Mouse (Mus musculus): ENCODE measurements at regions not wholly inside any gene's neighbourhood (a gene's known extent, or its start where the extent isn't known, plus 50 kb on each side); places are given as distances from the start of the nearest gene placed in this dataset.
A peak's percentile ranks its signal among the peaks of the same experiment; 100 is the strongest.

GRCm38 (mm10) chr2:11853210-11853973 lies 75.7 kb downstream of the Ankrd16 start:
- WGBS = 23% methylated on average over 2 of the region's 2 CpGs
- ATAC-seq (ENCODE audit: low FRiP score, low TSS enrichment) = peak; percentile 88

DNA sequence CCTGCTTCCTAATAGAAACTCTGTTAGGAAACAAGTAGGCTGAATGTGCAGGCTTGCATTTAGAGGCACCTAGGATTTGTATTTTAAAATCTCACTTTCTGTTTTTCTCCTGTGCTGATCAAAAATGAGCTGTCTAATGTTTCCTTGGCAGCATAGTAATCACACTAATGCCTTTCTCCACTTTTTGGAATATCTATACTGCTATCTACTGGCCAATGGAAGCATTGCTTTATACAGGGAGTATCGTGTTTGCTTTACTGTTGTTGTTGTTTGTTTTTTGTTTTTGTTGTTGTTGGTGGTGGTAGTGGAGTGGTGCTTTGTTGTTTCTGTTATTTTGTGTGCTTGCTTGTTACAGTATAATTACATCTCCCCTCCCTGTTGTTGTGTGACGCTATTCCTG lies 92.3 kb downstream of the Ankrd16 start:
- ATAC-seq (ENCODE audit: low FRiP score, low TSS enrichment) = no peak
- Histone ChIP-seq H3K4me1 (ENCODE audit: insufficient read depth, low read length) (no peaks in the 10 kb centered on the region), H3K4me3 (ENCODE audit: low read length) (no peak overlapping the region), H3K27me3 (ENCODE audit: insufficient read depth, low read length) (no peaks in the 10 kb centered on the region), H3K36me3 (ENCODE audit: insufficient read depth, low read length) (no peaks in the 10 kb centered on the region), H3K9me3 (ENCODE audit: low read length) (peaks cover 7% of the 10 kb centered on the region), H3K27ac (ENCODE audit: low read length) (no peak overlapping the region), H3K4me2 (replicated peaks; ENCODE audit: low read depth, low read length) (no peak overlapping the region), H3K9ac (replicated peaks; ENCODE audit: low read length) (no peak overlapping the region)
- 29% methylated on average over 2 of the region's 2 CpGs for WGBS

More at GRCm38 (mm10) chr2:11853210-11853973, 75.7 kb downstream of the Ankrd16 start:
- Histone ChIP-seq H3K27ac (ENCODE audit: low read length) (no peak overlapping the region), H3K9me3 (ENCODE audit: low read length) (no peaks in the 10 kb centered on the region), H3K4me3 (ENCODE audit: low read length) (no peak overlapping the region), H3K9ac (replicated peaks; ENCODE audit: low read length) (no peak overlapping the region), H3K4me2 (replicated peaks; ENCODE audit: low read depth, low read length) (no peak overlapping the region), H3K36me3 (ENCODE audit: insufficient read depth, low read length) (no peaks in the 10 kb centered on the region), H3K4me1 (ENCODE audit: insufficient read depth, low read length) (no peaks in the 10 kb centered on the region), H3K27me3 (ENCODE audit: insufficient read depth, low read length) (no peaks in the 10 kb centered on the region)

- Histone ChIP-seq H3K27ac (ENCODE audit: low read length) (no peak overlapping the region), H3K9ac (replicated peaks; ENCODE audit: low read length) (no peak overlapping the region), H3K36me3 (ENCODE audit: insufficient read depth, low read length) (no peaks in the 10 kb centered on the region), H3K4me3 (ENCODE audit: low read length) (no peak overlapping the region), H3K27me3 (ENCODE audit: insufficient read depth, low read length) (no peaks in the 10 kb centered on the region), H3K4me1 (ENCODE audit: insufficient read depth, low read length) (no peaks in the 10 kb centered on the region), H3K9me3 (ENCODE audit: low read length) (peaks cover under 1% of the 10 kb centered on the region; the same call in 1 of the 2 replicates), H3K4me2 (replicated peaks; ENCODE audit: low read depth, low read length) (no peak overlapping the region)
- WGBS = 32% methylated on average over 1 of the region's 1 CpGs
- ATAC-seq (ENCODE audit: low FRiP score, low TSS enrichment) = no peak
Measured at GRCm38 (mm10) chr2:11880005-11880404, 102.3 kb downstream of the Ankrd16 start.

- Histone ChIP-seq H3K4me1 (ENCODE audit: insufficient read depth, low read length) (no peaks in the 10 kb centered on the region), H3K4me3 (ENCODE audit: low read length) (no peak overlapping the region), H3K27me3 (ENCODE audit: insufficient read depth, low read length) (no peaks in the 10 kb centered on the region), H3K9me3 (ENCODE audit: low read length) (no peaks in the 10 kb centered on the region), H3K27ac (ENCODE audit: low read length) (no peak overlapping the region), H3K9ac (replicated peaks; ENCODE audit: low read length) (no peak overlapping the region), H3K36me3 (ENCODE audit: insufficient read depth, low read length) (no peaks in the 10 kb centered on the region), H3K4me2 (replicated peaks; ENCODE audit: low read depth, low read length) (no peak overlapping the region)
- ATAC-seq (ENCODE audit: low FRiP score, low TSS enrichment) = no peak
- WGBS = 80% methylated on average over 7 of the region's 7 CpGs
Measured at GRCm38 (mm10) chr2:11894792-11895568, 117.3 kb downstream of the Ankrd16 start.

DNA sequence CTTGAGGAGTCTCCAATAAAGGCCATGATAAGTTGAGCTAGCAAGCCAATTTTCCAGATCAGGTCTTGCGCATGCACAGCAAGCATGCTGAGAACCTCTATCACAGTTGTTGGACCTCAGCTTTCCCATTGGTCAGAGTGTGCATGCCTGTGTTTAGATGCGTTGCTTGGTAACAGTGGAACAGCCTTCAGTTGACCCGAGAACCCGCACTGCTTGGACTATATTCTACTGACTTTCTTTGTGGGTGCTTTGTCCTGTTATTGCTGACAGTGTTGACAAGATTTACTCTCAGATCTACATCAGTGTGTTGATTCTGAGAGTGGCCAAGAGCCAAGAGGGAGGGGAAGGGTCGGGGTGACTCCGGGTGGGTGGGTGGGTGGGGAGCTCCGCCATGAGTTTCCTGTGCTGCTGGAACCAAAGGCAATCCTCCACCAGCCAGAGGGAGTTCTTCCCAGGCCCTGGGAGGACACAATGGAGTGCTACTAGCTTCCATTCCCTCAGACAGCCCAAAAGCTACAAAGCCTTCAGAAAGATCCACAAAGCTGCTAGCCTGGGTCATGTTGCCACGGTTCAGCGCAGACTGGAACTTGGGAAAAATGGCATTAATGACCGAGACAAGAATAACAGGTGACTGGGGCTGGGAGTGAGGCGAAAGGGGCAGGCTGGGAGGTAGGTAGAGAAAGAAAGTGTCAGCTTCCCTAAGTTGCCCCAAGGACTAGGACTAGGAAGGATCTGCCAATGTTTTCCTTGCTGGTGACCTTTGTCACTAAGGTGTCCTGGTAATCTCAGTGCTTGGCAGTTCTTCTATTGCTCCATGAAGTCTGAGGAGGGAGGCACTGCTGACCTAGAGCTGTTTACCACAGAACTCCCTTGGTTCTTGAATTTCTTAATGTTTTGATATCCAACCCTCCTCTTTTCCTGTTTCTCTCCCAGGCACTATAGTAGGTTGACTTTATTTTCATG lies 122.3 kb downstream of the Ankrd16 start:
- Histone ChIP-seq H3K4me1 (ENCODE audit: insufficient read depth, low read length) (no peaks in the 10 kb centered on the region), H3K27ac (ENCODE audit: low read length) (peak overlapping the region; percentile 11; the same call in 1 of the 2 replicates), H3K9ac (replicated peaks; ENCODE audit: low read length) (no peak overlapping the region), H3K36me3 (ENCODE audit: insufficient read depth, low read length) (no peaks in the 10 kb centered on the region), H3K27me3 (ENCODE audit: insufficient read depth, low read length) (no peaks in the 10 kb centered on the region), H3K4me2 (replicated peaks; ENCODE audit: low read depth, low read length) (no peak overlapping the region; the same call in 1 of the 2 replicates), H3K9me3 (ENCODE audit: low read length) (no peaks in the 10 kb centered on the region), H3K4me3 (ENCODE audit: low read length) (no peak overlapping the region)
- WGBS = 29% methylated on average over 11 of the region's 11 CpGs
- peak; percentile 89 for ATAC-seq (ENCODE audit: low FRiP score, low TSS enrichment)

DNA sequence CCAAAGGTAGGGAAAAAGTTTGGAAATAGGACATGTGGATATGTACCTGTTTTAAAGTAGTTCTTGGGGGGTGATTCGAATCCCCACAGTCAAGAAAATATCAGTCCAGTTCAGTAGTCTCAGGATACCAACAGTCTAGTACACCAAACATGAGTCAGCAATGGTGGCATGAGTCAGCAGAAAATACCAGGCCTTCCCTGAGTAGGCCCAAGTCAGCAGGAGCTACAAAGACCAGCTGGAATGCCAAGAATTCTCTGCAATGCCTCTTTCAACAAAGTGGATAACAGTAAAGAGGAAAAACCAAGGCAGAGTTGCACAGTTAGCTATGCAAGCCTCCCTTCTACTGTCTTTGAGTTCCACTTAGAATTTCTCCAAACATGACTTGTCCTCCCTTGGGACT lies 137.1 kb downstream of the Ankrd16 start:
- Histone ChIP-seq H3K4me3 (ENCODE audit: low read length) (no peak overlapping the region), H3K27ac (ENCODE audit: low read length) (no peak overlapping the region), H3K9me3 (ENCODE audit: low read length) (no peaks in the 10 kb centered on the region), H3K4me2 (replicated peaks; ENCODE audit: low read depth, low read length) (no peak overlapping the region), H3K9ac (replicated peaks; ENCODE audit: low read length) (no peak overlapping the region), H3K4me1 (ENCODE audit: insufficient read depth, low read length) (no peaks in the 10 kb centered on the region), H3K36me3 (ENCODE audit: insufficient read depth, low read length) (no peaks in the 10 kb centered on the region), H3K27me3 (ENCODE audit: insufficient read depth, low read length) (no peaks in the 10 kb centered on the region)
- no peak for ATAC-seq (ENCODE audit: low FRiP score, low TSS enrichment)
- 86% methylated on average over 1 of the region's 1 CpGs for WGBS

DNA sequence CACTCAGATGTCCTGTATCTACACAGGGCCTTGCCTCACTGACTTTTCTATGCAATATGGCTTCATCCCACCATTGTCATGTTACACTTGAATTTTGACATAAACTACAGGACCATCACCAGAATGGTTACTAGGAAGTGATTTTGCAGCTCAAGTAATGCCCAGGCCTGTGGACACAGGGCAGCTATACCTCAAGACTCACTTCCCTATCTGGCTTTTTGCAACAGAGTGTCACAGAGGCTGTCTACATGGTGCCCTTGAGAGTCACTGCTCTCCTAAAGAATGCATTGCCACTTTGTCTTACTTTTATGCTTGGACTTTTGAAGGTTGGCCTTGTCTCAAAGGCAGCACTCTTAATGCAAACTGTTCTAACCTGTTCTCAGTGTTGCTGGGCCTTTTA lies 139.7 kb downstream of the Ankrd16 start:
- Histone ChIP-seq H3K9me3 (ENCODE audit: low read length) (no peaks in the 10 kb centered on the region), H3K4me3 (ENCODE audit: low read length) (no peak overlapping the region), H3K27ac (ENCODE audit: low read length) (no peak overlapping the region), H3K4me1 (ENCODE audit: insufficient read depth, low read length) (no peaks in the 10 kb centered on the region), H3K27me3 (ENCODE audit: insufficient read depth, low read length) (no peaks in the 10 kb centered on the region), H3K9ac (replicated peaks; ENCODE audit: low read length) (no peak overlapping the region), H3K4me2 (replicated peaks; ENCODE audit: low read depth, low read length) (no peak overlapping the region), H3K36me3 (ENCODE audit: insufficient read depth, low read length) (no peaks in the 10 kb centered on the region)
- ATAC-seq (ENCODE audit: low FRiP score, low TSS enrichment) = no peak

GRCm38 (mm10) chr2:11918070-11918469 lies 140.4 kb downstream of the Ankrd16 start:
- Histone ChIP-seq H3K4me1 (ENCODE audit: insufficient read depth, low read length) (no peaks in the 10 kb centered on the region), H3K4me3 (ENCODE audit: low read length) (no peak overlapping the region), H3K9me3 (ENCODE audit: low read length) (no peaks in the 10 kb centered on the region), H3K27ac (ENCODE audit: low read length) (no peak overlapping the region), H3K36me3 (ENCODE audit: insufficient read depth, low read length) (no peaks in the 10 kb centered on the region), H3K27me3 (ENCODE audit: insufficient read depth, low read length) (no peaks in the 10 kb centered on the region), H3K9ac (replicated peaks; ENCODE audit: low read length) (no peak overlapping the region), H3K4me2 (replicated peaks; ENCODE audit: low read depth, low read length) (no peak overlapping the region)
- WGBS = 86% methylated on average over 5 of the region's 5 CpGs
- no peak for ATAC-seq (ENCODE audit: low FRiP score, low TSS enrichment)

- no peaks in the 10 kb centered on the region for H3K27me3 ChIP-seq (ENCODE audit: insufficient read depth, low read length)
- H3K4me1 ChIP-seq (ENCODE audit: insufficient read depth, low read length) = no peaks in the 10 kb centered on the region
- no peak overlapping the region for H3K4me2 ChIP-seq (replicated peaks; ENCODE audit: low read depth, low read length)
- no peaks in the 10 kb centered on the region for H3K36me3 ChIP-seq (ENCODE audit: insufficient read depth, low read length)
- no peaks in the 10 kb centered on the region for H3K9me3 ChIP-seq (ENCODE audit: low read length)
- WGBS = 71% methylated on average over 3 of the region's 3 CpGs
- no peak overlapping the region for H3K27ac ChIP-seq (ENCODE audit: low read length)
- H3K4me3 ChIP-seq (ENCODE audit: low read length) = no peak overlapping the region
- no peak for ATAC-seq (ENCODE audit: low FRiP score, low TSS enrichment)
- H3K9ac ChIP-seq (replicated peaks; ENCODE audit: low read length) = no peak overlapping the region
Measured at GRCm38 (mm10) chr2:11960777-11961176, 183.1 kb downstream of the Ankrd16 start.
